Mouse (Mus musculus): ENCODE data around the gene Serpind1.

DNA sequence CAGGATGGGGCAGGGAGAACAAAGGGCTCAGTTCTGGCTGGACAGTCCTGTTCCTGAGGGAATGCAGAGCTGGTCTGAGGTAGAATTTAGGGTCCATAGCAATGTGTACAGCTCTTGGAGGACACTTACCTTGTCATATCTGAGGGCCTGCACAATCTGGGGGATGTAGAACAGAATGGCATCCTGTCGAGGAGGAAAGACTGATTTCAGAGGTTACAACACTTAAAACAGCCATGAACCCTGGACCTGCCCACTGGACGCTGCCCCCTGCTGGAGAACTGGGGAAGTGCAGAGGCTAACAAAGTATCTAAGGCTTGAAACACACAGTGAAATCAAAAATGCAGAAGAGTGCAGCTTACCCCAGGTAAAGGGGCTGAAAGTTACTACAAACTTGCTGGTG, 38.4 kb upstream of the Serpind1 start:
- TF ChIP-seq POLR2A (IDR thresholded peaks at IDR 0.05; ENCODE audit: borderline replicate concordance, extremely low read depth, low read depth, low read length) (no peak), CTCF (IDR thresholded peaks at IDR 0.05; ENCODE audit: insufficient read depth, low read length) (peak; percentile 93)
